Mouse (Mus musculus) testis, postnatal 14 days (tissue): Measurements from ENCODE around the gene Riiad1.

ENCODE experiments used
- DNase-seq: peaks from one replicate; pipeline ENCODE4 v3.0.0; 2021; ENCODE audit warnings: low spot score

The Riiad1 gene

GRCm38 (mm10) chr3:94463926-94464578 is 16.1 kb downstream of the Riiad1 start:
- no peak for DNase-seq

DNA sequence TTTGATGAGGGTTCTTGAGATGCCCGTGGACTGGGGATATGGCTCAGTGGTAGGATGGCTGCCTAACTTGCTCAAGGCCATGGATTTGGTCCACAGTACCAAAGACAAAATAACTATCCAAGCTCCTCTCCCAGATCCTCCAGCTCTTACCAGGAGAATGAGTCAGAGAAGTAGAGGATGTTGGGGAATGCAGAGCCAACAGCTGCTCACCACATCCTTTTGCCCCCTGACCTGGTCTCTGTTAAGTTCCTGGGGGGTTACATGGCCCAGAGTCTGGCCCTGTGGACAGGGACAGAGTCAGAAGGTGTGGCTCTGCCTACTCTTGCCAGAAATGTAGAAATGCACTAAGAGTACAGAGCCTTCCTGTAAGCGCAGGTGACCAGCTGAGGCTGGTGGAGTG is 20.3 kb downstream of the Riiad1 start:
- no peak for DNase-seq

DNA sequence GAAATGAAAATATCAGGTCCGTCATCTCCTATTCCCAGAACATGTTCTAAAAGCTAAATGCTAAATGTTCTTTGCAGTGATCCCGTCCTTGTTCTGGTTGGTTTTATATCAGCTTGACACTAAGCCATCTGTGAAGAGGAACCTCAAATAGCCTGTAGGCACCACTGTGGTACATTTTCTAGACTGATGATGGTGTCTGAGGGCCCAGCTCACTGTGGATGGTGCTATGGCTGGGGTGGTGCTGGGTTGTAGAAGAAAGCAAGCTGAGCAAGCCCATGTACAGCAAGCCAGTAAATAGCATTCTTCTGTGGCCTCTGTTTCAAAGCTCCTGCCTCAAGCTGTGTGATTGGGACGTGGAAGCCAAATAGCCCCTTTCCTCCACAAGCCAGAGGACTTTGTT is 23.1 kb downstream of the Riiad1 start:
- DNase-seq, result no peak

DNA sequence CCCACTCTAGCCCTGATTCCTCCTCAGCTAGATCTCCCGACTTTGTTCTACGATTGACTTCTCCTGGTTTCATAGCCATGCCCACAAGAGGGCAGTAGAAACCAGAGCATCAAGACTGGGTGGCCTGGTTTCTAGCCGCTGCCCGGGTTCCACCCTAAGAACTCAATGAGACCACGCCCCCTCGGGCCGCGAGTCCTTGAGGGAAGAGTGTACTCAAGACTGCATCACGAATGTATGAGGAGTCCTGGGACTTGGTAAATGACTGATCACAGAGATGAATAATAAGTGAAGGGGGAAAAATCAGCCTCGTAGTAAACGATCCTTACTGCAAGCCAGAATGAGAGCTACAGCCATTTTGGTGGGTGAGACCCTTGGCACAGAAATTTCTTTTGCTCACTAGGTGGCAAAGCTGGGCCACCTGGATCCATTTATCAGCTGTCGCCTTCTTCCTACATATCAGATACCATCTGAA is 23.6 kb downstream of the Riiad1 start:
- peak; percentile 59 for DNase-seq

- DNase-seq, result no peak
These were observed 30.8 kb downstream of the Riiad1 start for GRCm38 (mm10) chr3:94449377-94449776.

DNA sequence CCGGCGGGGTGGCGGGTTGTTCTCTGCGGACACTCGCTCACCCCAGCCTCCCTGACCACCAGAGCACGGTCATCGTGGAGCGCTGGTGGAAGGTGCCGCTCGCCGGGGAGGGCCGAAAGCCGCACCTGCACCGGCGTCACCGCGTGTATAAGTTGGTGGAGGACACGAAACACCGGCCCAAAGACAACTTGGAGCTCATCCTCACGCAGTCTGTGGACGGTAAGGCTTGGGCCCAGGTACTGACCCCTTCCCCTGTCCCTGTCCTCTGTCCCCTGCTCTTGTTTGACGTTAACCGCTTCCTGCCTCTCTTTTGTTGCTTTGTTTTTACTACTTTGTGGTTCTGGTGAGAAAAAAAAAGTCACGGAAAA is 36.6 kb downstream of the Riiad1 start, which contains the start of gene Oaz3:
Oaz3 (minus strand) TSS at position 319 of the 368 bp plus-strand sequence.
- no peak for DNase-seq

GRCm38 (mm10) chr3:94442951-94443596 is 37.1 kb downstream of the Riiad1 start, which contains the start of gene Mrpl9:
Mrpl9 (plus strand) TSS chr3:94443318.
- peak; percentile 95 for DNase-seq

GRCm38 (mm10) chr3:94441182-94441581 is 39.0 kb downstream of the Riiad1 start:
- no peak for DNase-seq

- no peak for DNase-seq
These were observed 43.7 kb downstream of the Riiad1 start for GRCm38 (mm10) chr3:94436420-94436819.

- DNase-seq, result no peak
These were observed 45.8 kb downstream of the Riiad1 start for GRCm38 (mm10) chr3:94434305-94434704.

DNA sequence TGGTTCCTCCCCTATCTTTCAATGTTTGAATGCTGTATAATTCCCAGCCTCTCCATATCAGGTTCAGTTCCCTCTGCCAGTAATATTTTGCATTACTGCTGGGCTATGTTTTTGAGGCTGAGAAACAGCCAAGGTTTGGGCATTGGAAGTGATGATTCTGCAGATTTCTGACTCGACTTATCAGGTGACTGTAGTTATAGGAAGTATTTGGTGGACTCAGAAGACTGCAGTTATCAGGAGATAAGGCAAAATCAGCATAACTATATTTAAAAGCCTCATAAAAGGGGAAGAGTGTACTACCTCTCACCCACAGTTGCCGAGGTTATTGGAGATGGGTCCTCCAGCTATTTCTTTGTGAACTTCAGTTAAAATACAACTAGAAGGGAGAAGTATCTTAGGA is 49.2 kb downstream of the Riiad1 start:
- no peak for DNase-seq
